ENCODE assay signal across 23 mouse cellular contexts in genomic region chr4:67425712-67426111, GRCm38 (mm10).
"Had no signal": no experiment of that assay in that cellular context is flagged by ENCODE, and none has a peak within 500 bp of the region (broad histone marks: within the 10 kb centered on the region; RNA-seq: fewer than 3 reads in every experiment).

No protein-coding gene starts in this region.

- H3K36me3 ChIP-seq: liver, embryonic 13.5 days; liver, embryonic 15.5 days; lung, embryonic 15.5 days; midbrain, embryonic 10.5 days; midbrain, embryonic 13.5 days; midbrain, embryonic 15.5 days; neural tube, embryonic 12.5 days had no signal

- H3K4me2 ChIP-seq: liver, embryonic 13.5 days; liver, embryonic 15.5 days; lung, embryonic 15.5 days; midbrain, embryonic 13.5 days; midbrain, embryonic 15.5 days; neural tube, embryonic 12.5 days had no signal

- H3K27ac ChIP-seq: liver, embryonic 13.5 days; liver, embryonic 15.5 days; lung, embryonic 15.5 days; macrophage; midbrain, embryonic 10.5 days; midbrain, embryonic 13.5 days; midbrain, embryonic 15.5 days; neural tube, embryonic 12.5 days had no signal

- H3K9ac ChIP-seq: liver, embryonic 13.5 days; liver, embryonic 15.5 days; liver, postnatal 0 days; lung, embryonic 15.5 days; midbrain, embryonic 13.5 days; midbrain, embryonic 15.5 days; neural tube, embryonic 12.5 days had no signal

- ATAC-seq: liver, postnatal 0 days; lung, postnatal 0 days; midbrain, embryonic 13.5 days; midbrain, embryonic 15.5 days had no signal

- H3K4me3 ChIP-seq: liver, embryonic 13.5 days; liver, embryonic 15.5 days; lung, embryonic 15.5 days; megakaryocyte, embryonic 14.5 days; midbrain, embryonic 10.5 days; midbrain, embryonic 13.5 days; midbrain, embryonic 15.5 days; myocyte; neural tube, embryonic 12.5 days had no signal

- H3K9me3 ChIP-seq: liver, embryonic 13.5 days; liver, embryonic 15.5 days; lung, embryonic 15.5 days; megakaryocyte, embryonic 14.5 days; midbrain, embryonic 10.5 days; midbrain, embryonic 13.5 days; midbrain, embryonic 15.5 days; neural tube, embryonic 12.5 days had no signal

- H3K4me1 ChIP-seq: liver, embryonic 13.5 days; liver, embryonic 15.5 days; lung, embryonic 15.5 days; megakaryocyte, embryonic 14.5 days; midbrain, embryonic 10.5 days; midbrain, embryonic 13.5 days; midbrain, embryonic 15.5 days; neural tube, embryonic 12.5 days had no signal

- H3K27me3 ChIP-seq: liver, embryonic 13.5 days; liver, embryonic 15.5 days; lung, embryonic 15.5 days; megakaryocyte, embryonic 14.5 days; midbrain, embryonic 13.5 days; midbrain, embryonic 15.5 days; neural tube, embryonic 12.5 days had no signal

- DNase-seq: liver, embryonic 13.5 days; liver, postnatal 0 days; lung, adult 2 months; lung, postnatal 14 days; lung, postnatal 36 days; retina, postnatal 1 day; right cerebral cortex, adult 18-20 months; right cerebral cortex, postnatal 25 days; right cerebral cortex, postnatal 4 days; spleen, adult 18-20 months; thymus, adult 18-20 months; thymus, postnatal 14 days; thymus, postnatal 36 days had no signal
